Mouse (Mus musculus) limb, embryonic 14.5 days (tissue): Measurements from ENCODE around the gene Psmd9. TPM values are rescaled to one million over a fixed set of nuclear protein-coding genes. Genes with fewer than 3 reads are reported as not detected.
"Not testable (repeated sequence)": the region's sequence is repeated elsewhere in the genome, so short reads cannot be mapped to it uniquely, and the experiment has no call there.

Experiments
- ATAC-seq: fragments of 200-750 bp; cut with Nextera tagmentation; 2 replicates; pipeline ENCODE4 v1.8.0; 2017; ENCODE audit warnings: low read depth, moderate number of reproducible peaks, moderate TSS enrichment; ENCODE audit not compliant: low FRiP score
- DNase-seq: peaks from one replicate; pipeline ENCODE4 v3.0.0-alpha.2; 2015; ENCODE audit warnings: low spot score
- H3K27ac ChIP-seq: fragments of 300-500 bp; sonication (generic); replicated peaks from 2 replicates; pipeline ENCODE4 v1.5.1; 2014; ENCODE audit warnings: low read depth, mild to moderate bottlenecking, low read length, moderate library complexity, mixed read lengths
- H3K27me3 ChIP-seq: fragments of 300-500 bp; sonication (generic); 2 replicates; pipeline ENCODE4 v1.6.1; 2014; ENCODE audit warnings: low read length, mixed read lengths; ENCODE audit not compliant: control insufficient read depth, insufficient read depth
- H3K36me3 ChIP-seq: fragments of 300-500 bp; sonication (generic); 2 replicates; pipeline ENCODE4 v1.6.1; 2014; ENCODE audit warnings: mild to moderate bottlenecking, low read length, moderate library complexity, mixed read lengths; ENCODE audit not compliant: control insufficient read depth, insufficient read depth
- H3K4me1 ChIP-seq: fragments of 300-500 bp; sonication (generic); 2 replicates; pipeline ENCODE4 v1.6.1; 2014; ENCODE audit warnings: antibody characterized with exemption, low read length, mixed read lengths; ENCODE audit not compliant: control insufficient read depth, insufficient read depth
- H3K4me2 ChIP-seq: fragments of 300-500 bp; sonication (generic); replicated peaks from 2 replicates; pipeline ENCODE4 v1.6.1; 2014; ENCODE audit warnings: low read depth, mild to moderate bottlenecking, low read length, moderate library complexity; ENCODE audit not compliant: severe bottlenecking
- H3K4me3 ChIP-seq: fragments of 300-500 bp; sonication (generic); replicated peaks from 2 replicates; pipeline ENCODE4 v1.5.1; 2014; ENCODE audit warnings: low read length
- H3K9ac ChIP-seq: fragments of 300-500 bp; sonication (generic); 2 replicates; pipeline ENCODE4 v1.6.1; 2014; ENCODE audit warnings: mild to moderate bottlenecking, low read depth, low read length, moderate library complexity; ENCODE audit not compliant: severe bottlenecking
- H3K9me3 ChIP-seq: fragments of 300-500 bp; sonication (generic); 2 replicates; pipeline ENCODE4 v1.6.1; 2016; ENCODE audit warnings: low read length; ENCODE audit not compliant: control insufficient read depth
- POLR2A ChIP-seq: fragments of 200-500 bp; IDR thresholded peaks from 2 replicates; pipeline ENCODE4 v1.8.0; 2012; ENCODE audit warnings: inconsistent platforms, mild to moderate bottlenecking, moderate library complexity, borderline replicate concordance; ENCODE audit not compliant: insufficient read depth, insufficient read length; ENCODE audit errors: extremely low read depth
- WGBS: fragments of 180-500 bp; shearing (Covaris S2); extraction: QIAGEN DNeasy Blood & Tissue Kit; methylation state at CpG from one replicate; pipeline ENCODE4 v1.1.7; 2014; 5-methylcytosine and 5-hydroxymethylcytosine counted together
- polyA plus RNA-seq, 2 experiments: library from polyadenylated mRNA; depleted of rRNA in 1 of 2; stranded (reverse) in 1 of 2; unstranded in 1 of 2; fragments of >200 nt; fragmentation: Nextera tagmentation in 1 of 2; extraction: Ambion mirVana in 1 of 2; gene quantifications; 2 replicates each; pipeline versions ENCODE4 v1.2.1 to v1.2.3; 2012 to 2014

Gene Psmd9
- polyA plus RNA-seq, 2 experiments = 44.0 to 65.1 TPM

DNA sequence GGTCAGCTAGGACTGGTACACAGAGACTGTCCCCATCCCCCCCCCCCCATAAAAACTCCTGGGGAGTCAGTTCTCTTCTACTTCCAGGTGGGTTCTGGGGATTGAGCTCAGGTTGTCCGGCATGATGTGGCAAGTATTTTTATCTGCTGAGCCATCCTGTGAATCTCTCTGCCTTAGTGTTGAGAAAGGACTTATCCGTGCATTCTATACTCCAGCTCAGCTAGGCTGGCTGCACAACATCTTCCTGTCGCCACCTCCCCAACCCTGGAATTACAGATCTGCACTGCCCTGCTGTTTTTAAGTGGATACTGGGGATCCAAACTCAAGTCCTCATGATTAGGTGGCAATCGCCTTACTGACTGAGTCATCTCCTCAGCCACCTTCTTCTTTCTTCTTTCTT, 29.3 kb downstream of the Psmd9 start:
- Histone ChIP-seq H3K9me3 (no peaks in the 10 kb centered on the region), H3K36me3 (no peaks in the 10 kb centered on the region), H3K4me2 (no peak overlapping the region), H3K4me1 (no peaks in the 10 kb centered on the region), H3K4me3 (no peak overlapping the region), H3K27ac (no peak overlapping the region), H3K9ac (no peak overlapping the region), H3K27me3 (no peaks in the 10 kb centered on the region)
- no peak for ATAC-seq
- WGBS = 87% methylated on average over 4 of the region's 4 CpGs
- no peak for TF ChIP-seq POLR2A
- DNase-seq = no peak

DNA sequence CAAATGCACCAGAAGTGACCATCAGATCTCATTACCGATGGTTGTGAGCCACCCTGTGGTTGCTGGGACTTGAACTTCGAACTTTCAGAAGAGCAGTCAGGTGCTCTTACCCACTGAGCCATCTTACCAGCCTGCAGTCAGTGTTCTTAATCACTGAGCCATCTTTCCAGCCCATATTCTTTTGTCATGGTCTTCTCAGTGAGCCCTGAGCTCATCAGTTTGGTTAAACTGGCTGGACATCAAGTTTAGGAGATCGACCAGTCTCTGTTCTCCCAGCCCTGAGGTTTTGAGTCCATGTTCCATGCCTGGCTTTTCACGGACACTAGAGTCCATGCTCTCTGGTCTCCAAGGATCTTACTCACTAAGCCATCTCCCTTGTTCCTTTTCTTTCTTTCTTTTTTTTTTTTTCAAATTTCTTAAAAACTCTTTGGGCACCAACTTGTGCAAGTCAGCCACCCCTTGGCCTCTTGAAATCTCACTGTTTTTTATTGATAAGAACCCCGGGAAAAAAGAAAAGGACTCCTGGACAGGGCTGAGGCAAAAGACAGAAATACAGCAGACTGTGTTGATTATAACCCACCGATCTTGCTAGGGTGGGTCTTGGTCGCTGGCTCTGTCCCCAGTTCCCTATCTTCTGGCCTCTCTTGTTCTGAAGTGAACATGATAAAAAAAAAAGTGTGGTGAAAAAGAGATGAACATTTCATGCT, 31.8 kb downstream of the Psmd9 start:
- H3K27ac ChIP-seq, ATAC-seq, H3K36me3 ChIP-seq, H3K4me2 ChIP-seq, H3K4me3 ChIP-seq, DNase-seq, H3K27me3 ChIP-seq, H3K9ac ChIP-seq, H3K4me1 ChIP-seq, H3K9me3 ChIP-seq: not testable (repeated sequence)
- WGBS = 89% methylated on average over 4 of the region's 7 CpGs

DNA sequence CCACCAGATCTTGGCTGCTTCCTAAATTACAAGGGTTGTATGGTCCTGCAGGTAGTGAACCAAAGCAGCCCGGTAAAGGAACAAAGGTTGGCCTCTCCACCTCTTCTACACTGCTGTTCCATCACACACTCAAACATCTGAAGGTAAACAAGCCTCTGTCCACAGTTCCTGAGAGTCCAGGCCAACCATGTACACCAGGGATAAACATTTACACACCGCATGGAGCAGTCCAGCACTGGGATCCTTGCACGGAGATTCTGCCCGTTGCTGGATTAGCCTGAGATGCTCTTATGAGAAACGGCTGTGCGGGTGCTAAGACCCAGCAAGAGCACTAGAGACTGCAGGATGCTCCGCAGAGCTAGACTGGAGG, 32.3 kb downstream of the Psmd9 start:
- TF ChIP-seq POLR2A = no peak

DNA sequence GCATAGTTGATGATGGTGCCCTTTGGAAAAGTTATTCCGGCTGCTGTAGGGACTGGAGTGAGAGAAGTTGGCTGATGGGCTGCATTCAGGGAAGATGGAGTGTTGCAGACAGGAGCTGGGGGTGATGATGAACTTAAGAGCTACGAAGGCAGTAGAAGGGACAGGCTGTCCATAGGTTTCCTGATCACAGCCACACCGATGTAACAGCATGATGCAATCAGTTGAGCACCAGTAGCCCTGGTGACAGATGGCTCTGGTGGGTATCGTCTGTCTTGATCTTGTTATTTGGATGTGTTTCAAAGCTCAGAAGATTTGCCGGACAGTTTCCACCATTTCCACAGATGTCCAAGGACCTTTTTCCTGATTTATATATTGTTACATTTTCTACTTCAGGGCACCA, 32.8 kb downstream of the Psmd9 start:
- ATAC-seq (no peak), DNase-seq (no peak)
- H3K36me3 ChIP-seq = no peaks in the 10 kb centered on the region
- no peaks in the 10 kb centered on the region for H3K27me3 ChIP-seq
- H3K4me3 ChIP-seq = no peak overlapping the region
- no peak overlapping the region for H3K27ac ChIP-seq
- TF ChIP-seq POLR2A = no peak
- WGBS = 87% methylated on average over 5 of the region's 5 CpGs
- no peaks in the 10 kb centered on the region for H3K4me1 ChIP-seq
- no peak overlapping the region for H3K9ac ChIP-seq
- H3K4me2 ChIP-seq = no peak overlapping the region
- H3K9me3 ChIP-seq = no peaks in the 10 kb centered on the region

More for the DNA sequence above, 32.3 kb downstream of the Psmd9 start:
- Histone ChIP-seq H3K27me3 (no peaks in the 10 kb centered on the region), H3K4me3 (no peak overlapping the region), H3K36me3 (no peaks in the 10 kb centered on the region), H3K9ac (no peak overlapping the region), H3K4me1 (no peaks in the 10 kb centered on the region), H3K9me3 (no peaks in the 10 kb centered on the region), H3K4me2 (no peak overlapping the region), H3K27ac (no peak overlapping the region)
- ATAC-seq (no peak), DNase-seq (no peak)
- 88% methylated on average over 7 of the region's 7 CpGs for WGBS

DNA sequence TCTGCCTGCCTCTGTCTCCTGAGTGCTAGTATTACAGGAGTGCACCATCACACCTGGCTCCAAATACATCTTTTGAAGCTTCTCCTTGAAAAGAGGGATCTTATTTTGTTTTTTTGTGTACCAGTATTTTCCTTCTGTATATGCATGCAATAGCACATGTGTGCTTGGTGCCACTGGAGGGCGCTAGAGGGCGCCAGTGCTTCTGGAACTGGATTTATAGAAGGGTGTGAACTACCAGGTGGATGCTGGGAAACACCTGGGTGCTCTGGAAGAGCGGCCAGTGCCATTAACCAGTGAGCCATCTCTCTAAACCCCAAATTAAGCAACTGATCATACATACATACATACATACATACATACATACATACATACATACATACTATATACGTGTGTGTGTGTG, 33.6 kb downstream of the Psmd9 start:
- WGBS = 37% methylated on average over 4 of the region's 4 CpGs
- H3K36me3 ChIP-seq, DNase-seq: not testable (repeated sequence)

DNA sequence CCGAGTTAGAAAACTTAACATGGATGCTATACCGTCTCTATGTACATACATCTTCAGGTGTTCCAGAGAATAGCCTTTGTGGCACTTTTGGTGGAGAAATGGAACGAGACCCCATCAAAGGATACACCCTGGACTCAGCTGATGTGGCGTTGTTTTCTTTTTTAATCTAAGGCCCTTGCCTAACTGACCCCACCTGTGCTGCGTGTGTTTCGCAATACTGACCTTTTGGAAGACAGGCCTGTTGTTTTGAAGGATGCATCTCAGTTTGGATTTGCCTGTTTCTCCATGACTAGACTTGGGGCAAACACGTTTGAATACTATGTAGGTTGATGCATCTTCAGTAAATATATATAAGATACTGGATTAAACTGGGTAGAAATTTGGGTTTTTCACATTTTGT, 34.4 kb downstream of the Psmd9 start:
- not testable (repeated sequence) for H3K9ac ChIP-seq, H3K9me3 ChIP-seq, H3K27me3 ChIP-seq, H3K4me3 ChIP-seq, ATAC-seq, H3K4me1 ChIP-seq, H3K36me3 ChIP-seq, DNase-seq, H3K27ac ChIP-seq, H3K4me2 ChIP-seq
- 89% methylated on average over 7 of the region's 7 CpGs for WGBS

More for the DNA sequence above, 33.6 kb downstream of the Psmd9 start:
- not testable (repeated sequence) for H3K27ac ChIP-seq, H3K9ac ChIP-seq, ATAC-seq, H3K4me1 ChIP-seq, H3K4me2 ChIP-seq, H3K4me3 ChIP-seq, H3K27me3 ChIP-seq, H3K9me3 ChIP-seq

DNA sequence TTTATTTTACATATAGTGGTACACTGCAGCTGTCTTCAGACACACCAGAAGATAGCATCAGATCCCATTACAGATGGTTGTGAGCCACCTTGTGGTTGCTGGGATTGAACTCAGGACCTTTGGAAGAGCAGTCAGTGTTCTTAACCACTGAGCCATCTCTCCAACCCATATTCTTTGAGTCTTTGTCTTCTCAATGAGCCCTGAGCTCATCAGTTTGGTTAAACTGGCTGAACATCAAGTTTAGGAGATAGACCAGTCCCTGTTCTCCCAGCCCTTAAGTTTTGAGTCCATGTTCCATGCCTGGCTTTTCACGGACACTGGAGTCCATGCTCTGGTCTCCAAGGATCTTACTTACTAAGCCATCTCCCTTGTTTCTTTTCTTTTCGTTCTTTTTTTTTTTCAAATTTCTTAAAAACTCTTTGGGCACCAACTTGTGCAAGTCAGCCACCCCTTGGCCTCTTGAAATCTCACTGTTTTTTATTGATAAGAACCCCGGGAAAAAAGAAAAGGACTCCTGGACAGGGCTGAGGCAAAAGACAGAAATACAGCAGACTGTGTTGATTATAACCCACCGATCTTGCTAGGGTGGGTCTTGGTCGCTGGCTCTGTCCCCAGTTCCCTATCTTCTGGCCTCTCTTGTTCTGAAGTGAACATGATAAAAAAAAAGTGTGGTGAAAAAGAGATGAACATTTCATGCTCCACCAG, 53.3 kb downstream of the Psmd9 start:
- not testable (repeated sequence) for DNase-seq, H3K27ac ChIP-seq, H3K9me3 ChIP-seq, ATAC-seq, H3K4me3 ChIP-seq, H3K4me1 ChIP-seq, H3K27me3 ChIP-seq, H3K4me2 ChIP-seq, H3K36me3 ChIP-seq, H3K9ac ChIP-seq
- whole genome bisulfite sequencing = 64% methylated on average over 3 of the region's 5 CpGs
